Mouse (Mus musculus) spleen, adult 10 weeks (tissue): Measurements from ENCODE around the gene Crct1. TPM values are rescaled to one million over a fixed set of nuclear protein-coding genes. Genes with fewer than 3 reads are reported as not detected.

ENCODE experiments used
- polyA plus RNA-seq: library from polyadenylated mRNA; stranded (reverse); fragments of 350-450 nt; fragmentation: Illumina TruSeq; extraction: RNeasy Lipid Tissue Mini Kit (QIAGEN cat#74804); gene quantifications from one replicate; pipeline ENCODE4 v1.2.3, GENCODE M21; 2015; ENCODE audit warnings: low replicate concordance; ENCODE audit not compliant: insufficient read depth

Crct1 gene
- polyA plus RNA-seq: not detected

DNA sequence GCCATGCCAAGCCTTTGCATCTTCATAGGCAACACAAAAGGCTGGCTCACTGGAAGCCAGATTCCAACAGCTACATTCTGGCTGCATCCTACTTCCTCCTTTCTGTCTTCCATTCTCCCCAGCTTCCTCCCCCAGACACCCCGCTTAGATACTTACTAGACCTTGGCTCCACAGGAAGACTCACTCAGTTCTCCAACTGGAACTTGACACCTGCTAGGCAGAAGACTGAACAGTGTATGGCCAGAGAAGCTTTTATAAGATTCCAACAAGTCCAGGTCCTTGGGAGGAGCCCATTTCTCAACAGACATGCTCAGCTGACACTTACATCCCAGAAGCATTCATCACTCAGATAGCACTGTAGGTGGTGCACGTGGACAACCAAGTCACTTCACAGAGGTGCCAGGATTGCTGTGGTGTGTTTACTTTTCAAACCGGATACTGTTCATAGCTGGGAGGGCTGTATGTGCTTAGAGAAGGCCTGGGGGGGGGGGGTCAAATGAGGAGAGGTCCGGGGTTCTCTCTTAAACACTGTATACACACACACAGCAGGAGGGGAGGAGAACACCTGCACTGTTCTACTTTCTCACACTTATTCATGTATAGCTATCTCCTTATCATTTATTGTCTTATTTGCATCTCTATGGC lies at the start of gene Crct1:
Gene Crct1, minus strand, starts transcription at position 228 of the 645 bp plus-strand sequence.

DNA sequence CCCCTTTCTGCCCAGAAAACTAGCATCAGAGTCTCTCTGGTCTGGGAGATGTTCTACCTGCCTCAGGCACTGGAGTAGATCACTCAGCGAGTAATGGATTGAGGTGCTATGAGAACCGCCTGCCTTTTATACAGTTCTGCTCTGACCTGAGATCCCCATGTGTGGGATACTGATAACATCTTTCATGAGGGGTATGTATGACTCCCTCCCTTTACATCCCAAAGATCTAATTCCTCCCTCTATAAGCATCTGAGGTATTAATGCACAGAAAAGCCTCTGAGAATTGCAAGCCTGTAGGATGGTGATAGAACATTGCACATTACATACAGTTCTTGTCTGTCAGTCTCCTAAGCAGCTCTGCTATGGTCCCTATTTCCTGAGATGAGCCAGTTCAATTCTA lies 3.5 kb upstream of the Crct1 start, which contains the start of gene Lce1m:
Gene Lce1m, minus strand, starts transcription at position 101 of the 400 bp plus-strand sequence.

DNA sequence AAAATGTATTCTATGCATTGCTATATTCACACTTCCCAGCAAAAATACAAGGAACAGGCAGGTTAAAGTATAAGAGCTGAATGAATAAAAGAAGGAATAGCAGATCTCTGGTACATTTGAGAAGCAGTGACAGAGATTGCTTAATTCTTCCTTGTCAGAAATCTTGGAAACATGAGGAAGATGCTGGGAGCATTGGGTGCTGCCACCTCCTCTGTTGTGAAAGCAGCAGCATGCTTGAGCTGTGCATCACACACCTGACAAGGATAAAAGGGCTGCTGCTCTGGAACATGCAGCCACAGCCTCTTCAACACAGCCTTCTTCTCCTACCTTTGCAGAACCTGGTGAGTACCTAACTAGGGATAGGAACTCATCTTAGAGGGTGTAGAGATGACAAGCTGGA lies 23.6 kb downstream of the Crct1 start, which contains the start of gene Lce3f:
Gene Lce3f, plus strand, starts transcription at position 301 of the 400 bp plus-strand sequence.

DNA sequence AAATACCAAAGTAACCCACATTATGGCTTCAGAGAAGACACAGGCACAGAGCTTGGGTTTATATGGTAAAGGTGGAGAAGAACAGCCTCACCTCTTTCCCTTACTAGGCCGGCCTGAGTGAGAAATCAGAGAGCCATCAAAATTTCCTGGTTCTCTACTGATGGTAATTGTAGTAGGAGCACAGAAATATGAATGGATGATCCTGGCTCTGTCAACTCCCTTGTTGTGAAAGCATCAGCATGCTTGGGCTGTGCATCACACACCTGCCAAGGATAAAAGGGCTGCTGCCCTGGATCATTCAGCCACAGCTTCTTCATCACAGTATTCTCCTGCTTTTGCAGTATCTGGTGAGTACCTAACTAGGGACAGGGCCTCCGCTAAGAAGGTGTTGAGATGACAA lies 48.7 kb downstream of the Crct1 start, which contains the start of gene Lce3e:
Gene Lce3e, plus strand, starts transcription at position 301 of the 400 bp plus-strand sequence.

Other genes with a start within 250 kb of the Crct1 start
- gene Lce1i, start 236.8 kb downstream of the Crct1 start, polyA plus RNA-seq: not detected
- not detected for gene Lce1j, start 225.2 kb downstream of the Crct1 start, polyA plus RNA-seq
- gene Lce1k, start 207.8 kb downstream of the Crct1 start, polyA plus RNA-seq: not detected
- gene Kprp, start 188.4 kb downstream of the Crct1 start, polyA plus RNA-seq: not detected
- not detected for gene Lce1l, start 164.4 kb downstream of the Crct1 start, polyA plus RNA-seq
- gene 2310050C09Rik, start 145.5 kb downstream of the Crct1 start, polyA plus RNA-seq: not detected
- gene Lce3a, start 89.5 kb downstream of the Crct1 start, polyA plus RNA-seq: not detected
- gene Lce3b, start 82.7 kb downstream of the Crct1 start, polyA plus RNA-seq: not detected
- gene Lce3c, start 71.2 kb downstream of the Crct1 start, polyA plus RNA-seq: not detected
- not detected for gene Lce3d, start 58.3 kb downstream of the Crct1 start, polyA plus RNA-seq
- gene Lce3e, start 48.6 kb downstream of the Crct1 start, polyA plus RNA-seq: not detected
- not detected for gene Lce3f, start 23.5 kb downstream of the Crct1 start, polyA plus RNA-seq
- gene Lce1m, start 3.4 kb upstream of the Crct1 start, polyA plus RNA-seq: not detected
- not detected for gene Gm4858, start 53.1 kb upstream of the Crct1 start, polyA plus RNA-seq
- gene Crnn, start 129.1 kb upstream of the Crct1 start, polyA plus RNA-seq: not detected
- gene Flg2, start 181.6 kb upstream of the Crct1 start, polyA plus RNA-seq: not detected